Mouse (Mus musculus) embryonic facial prominence, embryonic 11.5 days (tissue): ENCODE measurements around the gene Gm13290. TPM values are rescaled to one million over a fixed set of nuclear protein-coding genes. Genes with fewer than 3 reads are reported as not detected.
A peak's percentile ranks its signal among the peaks of the same experiment; 100 is the strongest.
"Not testable (repeated sequence)": the region's sequence is repeated elsewhere in the genome, so short reads cannot be mapped to it uniquely, and the experiment has no call there.

Experiments used
- ATAC-seq: fragments of 200-750 bp; cut with Nextera tagmentation; replicated peaks from 2 replicates; pipeline ENCODE4 v1.8.0; 2017; ENCODE audit warnings: low read depth; ENCODE audit not compliant: insufficient number of reproducible peaks, low FRiP score, low TSS enrichment
- DNase-seq: peaks from one replicate; pipeline ENCODE4 v3.0.0-alpha.2; 2015; ENCODE audit warnings: low spot score
- H3K27ac ChIP-seq: fragments of 300-500 bp; sonication (generic); replicated peaks from 2 replicates; pipeline ENCODE4 v1.5.1; 2014; ENCODE audit warnings: mild to moderate bottlenecking, low read depth, low read length, control low read depth
- H3K27me3 ChIP-seq: fragments of 300-500 bp; sonication (generic); 2 replicates; pipeline ENCODE4 v1.6.1; 2014; ENCODE audit warnings: mild to moderate bottlenecking, low read length, moderate library complexity, mixed read lengths; ENCODE audit not compliant: control insufficient read depth, insufficient read depth
- H3K36me3 ChIP-seq: fragments of 300-500 bp; sonication (generic); replicated peaks from 2 replicates; pipeline ENCODE4 v1.6.1; 2014; ENCODE audit warnings: low read depth, mild to moderate bottlenecking, low read length, moderate library complexity, mixed read lengths; ENCODE audit not compliant: control insufficient read depth, insufficient read depth
- H3K4me1 ChIP-seq: fragments of 300-500 bp; sonication (generic); 2 replicates; pipeline ENCODE4 v1.6.1; 2014; ENCODE audit warnings: low read length, mixed read lengths; ENCODE audit not compliant: control insufficient read depth, insufficient read depth
- H3K4me2 ChIP-seq: fragments of 300-500 bp; sonication (generic); 2 replicates; pipeline ENCODE4 v1.6.1; 2014; ENCODE audit warnings: low read depth, mild to moderate bottlenecking, control low read depth, low read length, moderate library complexity
- H3K4me3 ChIP-seq: fragments of 300-500 bp; sonication (generic); 2 replicates; pipeline ENCODE4 v1.5.1; 2014; ENCODE audit warnings: low read depth, low read length, control low read depth
- H3K9ac ChIP-seq: fragments of 300-500 bp; sonication (generic); replicated peaks from 2 replicates; pipeline ENCODE4 v1.6.1; 2014; ENCODE audit warnings: mild to moderate bottlenecking, control low read depth, low read length
- H3K9me3 ChIP-seq: fragments of 300-500 bp; sonication (generic); replicated peaks from 2 replicates; pipeline ENCODE4 v1.6.1; 2016; ENCODE audit warnings: mild to moderate bottlenecking, low read length, inconsistent platforms, mixed read lengths; ENCODE audit not compliant: control insufficient read depth
- WGBS: fragments of 180-500 bp; shearing (Covaris S2); extraction: QIAGEN DNeasy Blood & Tissue Kit; methylation state at CpG from one replicate; pipeline ENCODE4 v1.1.7; 2014; 5-methylcytosine and 5-hydroxymethylcytosine counted together
- polyA plus RNA-seq: library from polyadenylated mRNA; unstranded; fragments of >200 nt; fragmentation: Nextera tagmentation; extraction: Ambion mirVana; gene quantifications from 2 replicates; pipeline ENCODE4 v1.2.1, GENCODE M21; 2014

Gene Gm13290
- polyA plus RNA-seq, 1 experiment from 2014 or later, result 0.22 TPM

GRCm38 (mm10) chr4:88761776-88762175, 11.9 kb upstream of the Gm13290 start:
- DNase-seq, H3K9me3 ChIP-seq: not testable (repeated sequence)

GRCm38 (mm10) chr4:88762341-88762740, 11.3 kb upstream of the Gm13290 start:
- not testable (repeated sequence) for DNase-seq, ATAC-seq, H3K27ac ChIP-seq, H3K36me3 ChIP-seq, H3K4me3 ChIP-seq, H3K27me3 ChIP-seq, H3K9me3 ChIP-seq, H3K4me2 ChIP-seq, H3K9ac ChIP-seq, H3K4me1 ChIP-seq
- WGBS, result 60% methylated on average over 7 of the region's 9 CpGs

More at GRCm38 (mm10) chr4:88761776-88762175, 11.9 kb upstream of the Gm13290 start:
- 74% methylated on average over 6 of the region's 8 CpGs for WGBS
- H3K4me1 ChIP-seq, H3K27ac ChIP-seq, H3K27me3 ChIP-seq, ATAC-seq, H3K4me3 ChIP-seq, H3K9ac ChIP-seq, H3K4me2 ChIP-seq, H3K36me3 ChIP-seq: not testable (repeated sequence)

GRCm38 (mm10) chr4:88763384-88764018, 10.1 kb upstream of the Gm13290 start:
- H3K9ac ChIP-seq, H3K27ac ChIP-seq, H3K9me3 ChIP-seq, ATAC-seq, H3K4me1 ChIP-seq, H3K27me3 ChIP-seq, H3K36me3 ChIP-seq: not testable (repeated sequence)
- Histone ChIP-seq H3K4me3 (peak overlapping the region; percentile 25), H3K4me2 (peak overlapping the region; percentile 38)
- DNase-seq, result peak; percentile 71
- 4% methylated on average over 26 of the region's 42 CpGs for WGBS

- ATAC-seq, H3K4me1 ChIP-seq, H3K9ac ChIP-seq, H3K4me2 ChIP-seq, H3K36me3 ChIP-seq, H3K27ac ChIP-seq, H3K27me3 ChIP-seq, H3K4me3 ChIP-seq, H3K9me3 ChIP-seq, DNase-seq: not testable (repeated sequence)
- no CpG with 5 or more reads among the region's 29 CpGs for WGBS
These were observed 3.0 kb downstream of the Gm13290 start, which contains the start of gene Gm13289 for GRCm38 (mm10) chr4:88776622-88777021. Gene Gm13289, plus strand, starts transcription at chr4:88776922.

GRCm38 (mm10) chr4:88779550-88779949, 5.9 kb downstream of the Gm13290 start, which contains the start of gene Gm13272:
Gene Gm13272, plus strand, starts transcription at chr4:88779850.
- not testable (repeated sequence) for H3K9ac ChIP-seq, H3K4me2 ChIP-seq, H3K27me3 ChIP-seq, H3K36me3 ChIP-seq, H3K4me1 ChIP-seq, H3K4me3 ChIP-seq, ATAC-seq, H3K27ac ChIP-seq, H3K9me3 ChIP-seq, DNase-seq
- WGBS, result no CpG with 5 or more reads among the region's 29 CpGs

- not testable (repeated sequence) for H3K4me2 ChIP-seq, H3K4me3 ChIP-seq, H3K36me3 ChIP-seq, H3K9me3 ChIP-seq, H3K27me3 ChIP-seq, H3K27ac ChIP-seq, DNase-seq, ATAC-seq, H3K4me1 ChIP-seq, H3K9ac ChIP-seq
- WGBS, result 42% methylated on average over 15 of the region's 18 CpGs
These were observed 6.7 kb downstream of the Gm13290 start for GRCm38 (mm10) chr4:88780320-88780719.

- ATAC-seq, H3K9ac ChIP-seq, H3K27ac ChIP-seq, H3K4me1 ChIP-seq, H3K4me2 ChIP-seq, H3K9me3 ChIP-seq, DNase-seq, H3K4me3 ChIP-seq, H3K27me3 ChIP-seq, H3K36me3 ChIP-seq: not testable (repeated sequence)
- 11% methylated on average over 3 of the region's 7 CpGs for WGBS
These were observed 8.2 kb downstream of the Gm13290 start, which contains the start of gene Ifnz for GRCm38 (mm10) chr4:88781831-88782230. Gene Ifnz, plus strand, starts transcription at chr4:88782131.

GRCm38 (mm10) chr4:88782335-88782734, 8.7 kb downstream of the Gm13290 start:
- H3K36me3 ChIP-seq, H3K4me3 ChIP-seq, DNase-seq, H3K4me1 ChIP-seq, H3K27me3 ChIP-seq, H3K9ac ChIP-seq, ATAC-seq, H3K9me3 ChIP-seq, H3K4me2 ChIP-seq, H3K27ac ChIP-seq: not testable (repeated sequence)
- 0% methylated on average over 3 of the region's 31 CpGs for WGBS
